Mouse (Mus musculus): Measurements from ENCODE around the gene Tmem140. TPM values are rescaled to one million over a fixed set of nuclear protein-coding genes. Genes with fewer than 3 reads are reported as not detected.

Tmem140 gene
- polyA plus RNA-seq, 3 experiments from 2014 or later = 16.8 to 30.9 (median 17.3) TPM

DNA sequence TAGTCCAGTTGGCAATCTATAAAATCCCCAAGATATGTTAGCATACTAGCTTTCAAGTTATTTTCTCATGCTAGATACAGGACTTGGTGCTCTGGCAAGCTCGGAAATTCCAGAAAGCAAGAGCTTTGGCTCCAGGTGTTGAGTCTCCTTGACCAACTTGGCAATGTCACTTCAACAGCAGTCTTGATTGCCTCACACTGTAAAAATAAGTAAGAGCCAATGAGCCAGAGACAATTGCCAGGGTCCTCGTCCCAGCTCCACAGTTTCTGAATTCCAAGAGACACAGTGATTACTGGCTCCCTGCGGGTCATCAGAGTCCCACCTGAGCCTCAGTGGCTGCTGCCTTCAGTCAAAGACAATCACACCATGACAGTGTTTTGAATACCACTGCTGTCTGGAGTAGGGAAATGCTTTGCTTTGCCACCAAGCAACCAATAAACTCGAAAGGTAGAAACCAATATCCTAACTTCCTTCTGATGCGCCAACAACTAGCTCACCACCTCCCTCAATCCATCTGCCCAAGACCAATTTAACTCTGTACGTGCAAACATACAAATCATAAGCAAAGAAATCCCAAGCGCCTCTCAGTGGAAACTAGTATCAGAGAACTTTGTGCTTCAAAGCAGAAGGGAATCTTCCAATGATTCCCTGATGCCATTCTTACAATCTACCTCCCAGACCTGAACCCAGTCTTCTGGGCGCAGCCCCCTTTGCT is 46.8 kb downstream of the Tmem140 start:
- ATAC-seq = no peak

DNA sequence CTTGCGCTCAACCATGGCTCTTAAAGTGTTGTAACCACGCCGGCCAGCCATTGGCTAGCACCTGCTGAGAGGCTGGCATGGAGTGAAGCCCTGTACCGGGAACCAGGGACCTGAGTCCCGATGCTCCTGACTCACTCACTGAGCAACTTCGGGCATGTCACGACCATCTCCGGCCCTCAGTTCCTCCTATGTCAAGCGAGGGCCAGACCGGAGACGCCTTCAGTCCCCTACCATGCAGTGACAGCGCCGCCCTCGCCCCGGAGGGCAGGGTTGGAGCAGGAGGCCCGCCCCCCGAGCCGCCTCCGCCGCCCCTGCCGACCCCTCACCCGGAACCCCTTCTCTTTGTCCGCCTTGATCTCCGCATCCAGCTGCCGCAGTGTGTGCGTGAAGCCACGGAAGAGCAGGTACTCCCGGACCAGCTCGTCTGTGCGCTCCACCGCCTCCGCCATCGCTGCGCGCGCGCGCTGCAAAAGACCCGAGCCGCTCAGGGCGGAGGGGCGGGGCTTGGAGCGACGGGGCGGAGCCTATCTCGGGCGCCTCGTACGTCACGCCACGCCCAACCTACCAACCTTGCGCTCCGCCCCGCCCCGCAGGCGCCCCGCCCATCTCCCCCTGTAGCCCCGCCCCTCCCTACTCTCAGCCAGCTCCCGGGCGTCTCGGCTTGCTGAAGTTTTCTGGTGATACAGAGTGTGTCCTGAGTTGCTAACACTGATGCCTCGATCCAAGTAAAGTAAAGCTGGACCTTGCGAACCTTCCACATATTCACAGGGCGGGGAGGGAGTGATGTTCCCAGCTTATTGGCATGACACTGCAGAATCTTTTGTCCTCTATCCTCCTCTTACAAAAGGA is 47.6 kb downstream of the Tmem140 start, which contains the start of gene Wdr91:
Gene Wdr91 (minus strand): TSS at position 506 of the 849 bp plus-strand sequence.
- ATAC-seq = peak; percentile 92

- ATAC-seq = no peak
These were observed 50.5 kb downstream of the Tmem140 start for GRCm38 (mm10) chr6:34913341-34914040.

GRCm38 (mm10) chr6:34914462-34914861 is 51.5 kb downstream of the Tmem140 start:
- no peak for ATAC-seq

GRCm38 (mm10) chr6:34919146-34919545 is 56.2 kb downstream of the Tmem140 start:
- ATAC-seq = no peak

DNA sequence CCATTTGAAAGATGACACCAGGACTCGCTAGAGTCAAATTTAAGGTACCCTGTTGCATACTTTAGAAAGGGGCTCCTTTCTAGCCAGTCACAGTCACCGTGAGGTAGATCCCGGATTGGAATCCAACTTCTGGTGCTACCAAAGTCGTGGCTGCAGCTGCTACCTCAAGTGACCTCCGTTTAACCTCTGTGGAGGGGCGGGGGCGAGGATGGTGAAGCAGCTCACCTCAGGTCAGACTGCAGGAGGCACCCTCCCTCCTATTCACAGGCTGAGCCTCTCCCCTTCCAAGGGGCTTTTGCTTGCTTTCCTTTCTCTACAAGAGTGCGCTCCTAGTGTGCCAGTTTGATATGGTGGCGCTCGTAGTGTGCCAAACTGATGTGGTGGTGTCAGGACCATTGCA is 57.0 kb downstream of the Tmem140 start, which contains the start of gene Stra8:
Gene Stra8 (plus strand): TSS at position 208 of the 400 bp plus-strand sequence.
- ATAC-seq = no peak

DNA sequence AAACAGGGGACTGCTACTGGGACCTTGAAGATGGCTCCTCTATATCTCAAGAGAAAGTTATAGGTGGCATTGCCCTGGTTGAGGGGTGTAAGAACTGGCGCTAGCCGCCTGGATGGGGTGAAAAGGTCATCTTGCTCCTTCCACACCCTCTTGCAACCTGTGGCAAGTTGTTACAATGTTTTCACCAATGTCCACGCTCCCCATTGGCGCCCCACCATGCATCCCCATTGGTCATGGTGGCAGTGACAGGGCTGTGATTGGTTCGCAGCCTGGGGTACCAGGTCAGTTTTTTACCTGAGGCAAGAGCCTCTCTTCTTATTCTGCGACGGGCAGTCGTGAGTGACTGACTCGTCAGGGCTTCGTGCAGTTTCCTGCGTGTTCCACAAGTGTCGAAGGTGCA is 57.7 kb downstream of the Tmem140 start:
- ATAC-seq = no peak

DNA sequence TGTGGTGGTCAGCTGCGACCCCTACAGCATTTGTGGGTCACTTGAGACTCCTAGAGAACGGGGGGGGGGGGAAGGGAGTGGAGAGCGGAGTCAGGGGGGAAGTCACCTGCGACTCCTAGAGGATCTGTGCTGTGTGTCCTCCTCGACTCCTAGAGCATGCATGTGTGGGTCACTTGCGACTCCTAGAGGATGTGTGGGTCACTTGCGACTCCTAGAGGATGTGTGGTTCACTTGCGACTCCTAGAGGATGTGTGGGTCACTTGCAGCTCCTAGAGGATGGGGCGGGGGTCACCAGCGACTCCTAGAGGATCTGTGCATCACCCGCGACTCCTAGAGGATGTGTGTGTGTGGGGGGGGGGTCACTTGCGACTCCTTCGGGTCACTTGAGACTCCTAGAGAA is 59.0 kb downstream of the Tmem140 start:
- ATAC-seq = no peak

Other genes with a start within 250 kb of the Tmem140 start
- 1 to 10 TPM; 1.7 to 2.6 (median 2.3) TPM for gene Agbl3, start 82.7 kb upstream of the Tmem140 start, polyA plus RNA-seq (2017; shearing (Covaris generic))
- 1 to 10 TPM; 5.7 to 6.7 (median 6.5) TPM for gene Cyren, start 14.9 kb downstream of the Tmem140 start, polyA plus RNA-seq (2017; shearing (Covaris generic))
- 10 to 100 TPM; 15.2 to 23.5 (median 19.1) TPM for gene Wdr91, start 47.7 kb downstream of the Tmem140 start, polyA plus RNA-seq (2017; shearing (Covaris generic))
- gene Stra8, start 57.0 kb downstream of the Tmem140 start, polyA plus RNA-seq (2017; shearing (Covaris generic)) = not detected
- gene Slc23a4, start 125.3 kb downstream of the Tmem140 start, polyA plus RNA-seq (2017; shearing (Covaris generic)) = under 1 TPM in 1 of 3 experiments, not detected in 2; 0.59 TPM